In the genomic region with DNA sequence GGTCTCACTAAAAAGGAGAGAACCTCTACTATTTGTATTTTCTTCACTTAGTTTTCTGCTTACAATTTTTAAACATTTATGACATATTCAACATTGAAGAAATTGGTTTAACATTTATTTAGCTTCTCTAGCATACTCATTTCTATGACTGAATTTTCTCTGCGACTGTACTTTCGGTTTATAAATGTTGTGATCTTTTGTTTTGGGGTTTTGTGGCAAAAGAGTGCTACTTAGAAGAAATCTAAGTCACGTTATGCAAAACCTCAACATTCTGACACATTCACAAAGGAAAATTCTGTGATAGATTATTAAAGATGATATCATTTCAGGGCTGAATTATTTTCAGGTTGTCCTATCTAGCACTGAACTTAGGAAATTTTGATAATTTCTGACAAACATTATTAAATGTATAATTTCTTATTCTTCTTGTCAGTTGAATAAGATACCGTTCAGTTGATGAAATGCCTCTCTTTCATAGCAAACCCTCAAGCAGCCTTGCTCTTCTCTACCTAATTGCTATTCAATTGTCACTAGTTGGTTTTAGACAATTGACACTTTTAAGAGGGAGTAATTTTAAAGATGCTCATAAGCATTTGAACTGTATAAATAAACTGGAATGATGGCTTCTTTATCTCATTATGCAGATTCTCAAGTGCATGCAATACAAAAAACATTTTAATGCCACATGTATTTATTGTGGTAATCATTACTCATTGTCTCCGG, we compare ENCODE assay signal across 20 mouse cellular contexts. TPM values are rescaled to one million over a fixed set of nuclear protein-coding genes. Genes with fewer than 3 reads are reported as not detected.
DNase-seq lines count a peak whose midpoint lies in the region; ATAC-seq lines count a peak whose summit lies in the region.
"Had no signal": no experiment of that assay in that cellular context is flagged by ENCODE, and none has a peak within 500 bp of the region (broad histone marks: within the 10 kb centered on the region; RNA-seq: fewer than 3 reads in every experiment).

No protein-coding gene starts in this region.

- H3K4me2 ChIP-seq in forebrain, embryonic 14.5 days (ENCODE audit: low read length), result no peak overlapping the region
- H3K4me2 ChIP-seq in forebrain, embryonic 15.5 days (replicated peaks), result no peak overlapping the region
- H3K4me2 ChIP-seq: heart, embryonic 13.5 days; hindbrain, embryonic 15.5 days had no signal

- no peaks in the 10 kb centered on the region for H3K9me3 ChIP-seq in forebrain, embryonic 14.5 days (replicated peaks; ENCODE audit: control insufficient read depth, low read length)
- no peaks in the 10 kb centered on the region for H3K9me3 ChIP-seq in forebrain, embryonic 15.5 days
- H3K9me3 ChIP-seq: embryonic facial prominence, embryonic 10.5 days; G1E; heart, embryonic 13.5 days; hindbrain, embryonic 15.5 days had no signal

- no peaks in the 10 kb centered on the region for H3K27me3 ChIP-seq in forebrain, embryonic 14.5 days (replicated peaks; ENCODE audit: control insufficient read depth, insufficient read depth, low read length)
- no peaks in the 10 kb centered on the region for H3K27me3 ChIP-seq in forebrain, embryonic 15.5 days
- H3K27me3 ChIP-seq: heart, embryonic 13.5 days; hindbrain, embryonic 15.5 days; Patski had no signal

- H3K4me3 ChIP-seq in forebrain, embryonic 14.5 days (ENCODE audit: low read depth, low read length), result no peak overlapping the region
- H3K4me3 ChIP-seq in forebrain, embryonic 15.5 days, result no peak overlapping the region
- H3K4me3 ChIP-seq: embryonic facial prominence, embryonic 10.5 days; gastrocnemius, adult 2 months; heart, embryonic 13.5 days; hindbrain, embryonic 15.5 days had no signal

- H3K36me3 ChIP-seq in forebrain, embryonic 14.5 days (ENCODE audit: control insufficient read depth, insufficient read depth, low read length), result no peaks in the 10 kb centered on the region
- peaks cover 11% of the 10 kb centered on the region; the same call in 1 of the 2 replicates for H3K36me3 ChIP-seq in forebrain, embryonic 15.5 days
- H3K36me3 ChIP-seq: hindbrain, embryonic 15.5 days had no signal

- WGBS in forebrain, embryonic 14.5 days, result 83% methylated on average over 5 of the region's 5 CpGs
- WGBS in forebrain, embryonic 15.5 days, result 81% methylated on average over 5 of the region's 5 CpGs

- DNase-seq in forebrain, embryonic 14.5 days (ENCODE audit: low spot score), result peak; percentile 30
- DNase-seq in CD4-positive helper T cell, adult 2 months (ENCODE audit: low read depth, low spot score), result peak; percentile 34
- DNase-seq in naive thymus-derived CD4-positive, alpha-beta T cell, adult 2 months (ENCODE audit: low read depth), result peak; percentile 45
- no peak for DNase-seq in heart, adult 18-20 months
- DNase-seq in Muller cell, postnatal 12 days (ENCODE audit: inconsistent ontology term), result no peak
- DNase-seq: adrenal gland, adult 2 months; adrenal gland, postnatal 25 days; cerebellum, adult 2 months; cerebellum, postnatal 10 days; gastrocnemius, adult 2 months; gastrocnemius, postnatal 25 days; heart, postnatal 36 days; kidney, adult 18-20 months had no signal

- no peaks in the 10 kb centered on the region for H3K4me1 ChIP-seq in forebrain, embryonic 14.5 days (ENCODE audit: control insufficient read depth, insufficient read depth, low read length)
- H3K4me1 ChIP-seq in forebrain, embryonic 15.5 days, result no peaks in the 10 kb centered on the region
- H3K4me1 ChIP-seq: embryonic facial prominence, embryonic 10.5 days; heart, embryonic 13.5 days; hindbrain, embryonic 15.5 days had no signal

- ATAC-seq in forebrain, embryonic 14.5 days, result peak; percentile 65; the same call in 1 of the 2 replicates
- ATAC-seq in forebrain, embryonic 15.5 days (replicated peaks), result no peak
- ATAC-seq in activated CD4-positive, CD25-positive, alpha-beta regulatory T cell, adult 4 months, result peak; percentile 65

- H3K9ac ChIP-seq in forebrain, embryonic 14.5 days (ENCODE audit: low read length), result no peak overlapping the region
- no peak overlapping the region for H3K9ac ChIP-seq in forebrain, embryonic 15.5 days (replicated peaks)
- H3K9ac ChIP-seq: heart, embryonic 13.5 days; hindbrain, embryonic 15.5 days had no signal

- H3K27ac ChIP-seq in forebrain, embryonic 14.5 days (ENCODE audit: low read depth, low read length), result no peak overlapping the region
- no peak overlapping the region for H3K27ac ChIP-seq in forebrain, embryonic 15.5 days (replicated peaks)
- H3K27ac ChIP-seq: embryonic facial prominence, embryonic 10.5 days; gastrocnemius, adult 2 months; heart, embryonic 13.5 days; hindbrain, embryonic 15.5 days had no signal

RNA-seq across cellular contexts. Expression of a gene that starts 47.6 kb away (rescaled TPM):
- 10.6 and 10.9 TPM in 2 replicates for polyA plus RNA-seq in forebrain, embryonic 14.5 days (2014; fragmentation: Nextera tagmentation; extraction: Ambion mirVana)
- polyA plus RNA-seq in forebrain, embryonic 15.5 days (2015; fragmentation: Nextera tagmentation; extraction: Ambion mirVana), result 16.9 and 19.0 TPM in 2 replicates
- 10 to 100 TPM; 18.9 to 29.2 TPM for polyA plus RNA-seq in activated CD4-positive, CD25-positive, alpha-beta regulatory T cell, adult 4 months (2017; shearing (Covaris generic))
- 10 to 100 TPM in 1 of 2 experiments, 1 to 10 TPM in 1; 8.4 to 10.1 TPM for total RNA-seq in heart, adult 18-20 months (2021)

Comparison
In these comparisons a context has a peak if more than half of its experiments do, and no peak if none do; other contexts are left out.
1. DNase-seq: peak in forebrain, embryonic 14.5 days (single experiment), CD4-positive helper T cell, adult 2 months (single experiment) and naive thymus-derived CD4-positive, alpha-beta T cell, adult 2 months (single experiment); none in heart, adult 18-20 months (0 of 2) and Muller cell, postnatal 12 days (single experiment).